Mouse (Mus musculus) intestine, postnatal 0 days (tissue): ENCODE measurements around the gene S1pr4. TPM values are rescaled to one million over a fixed set of nuclear protein-coding genes. Genes with fewer than 3 reads are reported as not detected.

Experiments used
- ATAC-seq: fragments of 200-750 bp; cut with Nextera tagmentation; 2 replicates; pipeline ENCODE4 v1.8.0; 2017; ENCODE audit warnings: mild to moderate bottlenecking, moderate TSS enrichment, moderate library complexity
- H3K27ac ChIP-seq: fragments of 300-500 bp; sonication (generic); 2 replicates; pipeline ENCODE4 v1.5.1; 2014; ENCODE audit warnings: mild to moderate bottlenecking, low read depth, low read length, moderate library complexity
- H3K27me3 ChIP-seq: fragments of 300-500 bp; sonication (generic); replicated peaks from 2 replicates; pipeline ENCODE4 v1.6.1; 2014; ENCODE audit warnings: low read length, mixed read lengths; ENCODE audit not compliant: control insufficient read depth, insufficient read depth
- H3K36me3 ChIP-seq: fragments of 300-500 bp; sonication (generic); 2 replicates; pipeline ENCODE4 v1.6.1; 2014; ENCODE audit warnings: mild to moderate bottlenecking, moderate library complexity; ENCODE audit not compliant: control insufficient read depth, insufficient read depth
- H3K4me1 ChIP-seq: fragments of 300-500 bp; sonication (generic); replicated peaks from 2 replicates; pipeline ENCODE4 v1.6.1; 2014; ENCODE audit warnings: antibody characterized with exemption, low read length, mixed read lengths; ENCODE audit not compliant: control insufficient read depth, insufficient read depth
- H3K4me2 ChIP-seq: fragments of 300-500 bp; sonication (generic); replicated peaks from 2 replicates; pipeline ENCODE4 v1.6.1; 2014; ENCODE audit warnings: low read depth, mild to moderate bottlenecking, moderate library complexity
- H3K4me3 ChIP-seq: fragments of 300-500 bp; sonication (generic); 2 replicates; pipeline ENCODE4 v1.5.1; 2014; ENCODE audit warnings: low read depth, low read length
- H3K9ac ChIP-seq: fragments of 300-500 bp; sonication (generic); 2 replicates; pipeline ENCODE4 v1.6.1; 2014; ENCODE audit warnings: mild to moderate bottlenecking, low read depth, low read length
- H3K9me3 ChIP-seq: fragments of 300-500 bp; sonication (generic); 2 replicates; pipeline ENCODE4 v1.6.1; 2016; ENCODE audit warnings: mixed run types; ENCODE audit not compliant: control insufficient read depth
- CTCF ChIP-seq: sonication (generic); IDR thresholded peaks from 2 replicates; pipeline ENCODE4 v1.5.1; 2016; ENCODE audit warnings: low read depth, mild to moderate bottlenecking, control low read depth, antibody characterized with exemption, moderate library complexity
- WGBS: fragments of 180-500 bp; shearing (Covaris S2); extraction: QIAGEN DNeasy Blood & Tissue Kit; methylation state at CpG from one replicate; pipeline ENCODE4 v1.1.7; 2014; 5-methylcytosine and 5-hydroxymethylcytosine counted together
- polyA plus RNA-seq: library from polyadenylated mRNA; unstranded; fragments of >200 nt; fragmentation: Nextera tagmentation; extraction: Ambion mirVana; gene quantifications from 2 replicates; pipeline ENCODE4 v1.2.1, GENCODE M21; 2015

The S1pr4 gene
- polyA plus RNA-seq, 1 experiment from 2014 or later: 0.74 TPM

- ATAC-seq: no peak
- Histone ChIP-seq H3K9me3 (no peaks in the 10 kb centered on the region), H3K27ac (peak overlapping the region; percentile 73), H3K4me1 (peaks cover 21% of the 10 kb centered on the region), H3K9ac (0 out of 2 replicates have a peak overlapping the region, but pooled peaks have one; percentile 17), H3K36me3 (peaks cover 51% of the 10 kb centered on the region), H3K4me2 (peak overlapping the region; percentile 88), H3K4me3 (no peak overlapping the region), H3K27me3 (no peaks in the 10 kb centered on the region)
- peak; percentile 68 for TF ChIP-seq CTCF
- WGBS: 74% methylated on average over 8 of the region's 8 CpGs
Measured at GRCm38 (mm10) chr10:81493601-81494220, 6.2 kb downstream of the S1pr4 start.

GRCm38 (mm10) chr10:81492606-81493240, 7.2 kb downstream of the S1pr4 start:
- no peak for TF ChIP-seq CTCF
- Histone ChIP-seq H3K4me1 (peaks cover 21% of the 10 kb centered on the region), H3K9ac (no peak overlapping the region), H3K27ac (no peak overlapping the region; the same call in 1 of the 2 replicates), H3K36me3 (peaks cover 61% of the 10 kb centered on the region), H3K4me3 (no peak overlapping the region), H3K27me3 (no peaks in the 10 kb centered on the region), H3K9me3 (no peaks in the 10 kb centered on the region), H3K4me2 (no peak overlapping the region)
- no peak for ATAC-seq
- 90% methylated on average over 11 of the region's 11 CpGs for WGBS

- H3K4me2 ChIP-seq: no peak overlapping the region
- no peaks in the 10 kb centered on the region for H3K27me3 ChIP-seq
- no peak overlapping the region for H3K9ac ChIP-seq
- TF ChIP-seq CTCF: no peak
- 87% methylated on average over 9 of the region's 9 CpGs for WGBS
- H3K36me3 ChIP-seq: peaks cover 78% of the 10 kb centered on the region
- no peak for ATAC-seq
- peak overlapping the region; percentile 35 for H3K27ac ChIP-seq
- H3K4me3 ChIP-seq: no peak overlapping the region
- no peaks in the 10 kb centered on the region for H3K9me3 ChIP-seq
- H3K4me1 ChIP-seq: peaks cover 15% of the 10 kb centered on the region; the same call in 1 of the 2 replicates
Measured at GRCm38 (mm10) chr10:81491018-81491417, 8.9 kb downstream of the S1pr4 start.

- peaks cover 8% of the 10 kb centered on the region; the same call in 1 of the 2 replicates for H3K4me1 ChIP-seq
- 83% methylated on average over 14 of the region's 14 CpGs for WGBS
Measured at GRCm38 (mm10) chr10:81489941-81490340, 10.0 kb downstream of the S1pr4 start.

GRCm38 (mm10) chr10:81488081-81488480, 11.9 kb downstream of the S1pr4 start:
- no peak overlapping the region for H3K27ac ChIP-seq
- ATAC-seq: no peak
- no peak overlapping the region for H3K4me3 ChIP-seq
- WGBS: 79% methylated on average over 11 of the region's 11 CpGs
- peaks cover 72% of the 10 kb centered on the region for H3K36me3 ChIP-seq
- H3K9ac ChIP-seq: no peak overlapping the region
- no peak overlapping the region for H3K4me2 ChIP-seq
- no peaks in the 10 kb centered on the region for H3K27me3 ChIP-seq
- no peak for TF ChIP-seq CTCF
- no peaks in the 10 kb centered on the region for H3K9me3 ChIP-seq
- H3K4me1 ChIP-seq: no peaks in the 10 kb centered on the region

More at GRCm38 (mm10) chr10:81489941-81490340, 10.0 kb downstream of the S1pr4 start:
- no peak overlapping the region for H3K4me2 ChIP-seq
- no peak overlapping the region for H3K4me3 ChIP-seq
- no peak for TF ChIP-seq CTCF
- no peaks in the 10 kb centered on the region for H3K9me3 ChIP-seq
- no peak for ATAC-seq
- no peaks in the 10 kb centered on the region for H3K27me3 ChIP-seq
- H3K27ac ChIP-seq: no peak overlapping the region
- peaks cover 80% of the 10 kb centered on the region for H3K36me3 ChIP-seq
- no peak overlapping the region for H3K9ac ChIP-seq

GRCm38 (mm10) chr10:81486496-81486895, 13.4 kb downstream of the S1pr4 start:
- WGBS: 91% methylated on average over 10 of the region's 10 CpGs
- Histone ChIP-seq H3K4me3 (no peak overlapping the region), H3K4me1 (no peaks in the 10 kb centered on the region), H3K27ac (no peak overlapping the region), H3K27me3 (peaks cover 9% of the 10 kb centered on the region), H3K36me3 (peaks cover 56% of the 10 kb centered on the region), H3K9me3 (no peaks in the 10 kb centered on the region), H3K4me2 (no peak overlapping the region), H3K9ac (no peak overlapping the region)
- no peak for TF ChIP-seq CTCF
- ATAC-seq: no peak
